Mouse (Mus musculus) lung, postnatal 0 days (tissue): ENCODE measurements around the gene Rab6b. TPM values are rescaled to one million over a fixed set of nuclear protein-coding genes. Genes with fewer than 3 reads are reported as not detected.

Experiments used
- ATAC-seq: fragments of 200-750 bp; cut with Nextera tagmentation; 2 replicates; pipeline ENCODE4 v1.8.0; 2017; ENCODE audit warnings: moderate library complexity
- DNase-seq: peaks from one replicate; pipeline ENCODE4 v3.0.0-alpha.2; 2016; ENCODE audit warnings: low spot score
- H3K27ac ChIP-seq: fragments of 300-500 bp; sonication (generic); 2 replicates; pipeline ENCODE4 v1.5.1; 2014; ENCODE audit warnings: antibody characterized with exemption, mild to moderate bottlenecking, low read length, mixed read lengths
- H3K27me3 ChIP-seq: fragments of 300-500 bp; sonication (generic); replicated peaks from 2 replicates; pipeline ENCODE4 v1.6.1; 2014; ENCODE audit warnings: low read length, mixed read lengths; ENCODE audit not compliant: insufficient read depth
- H3K36me3 ChIP-seq: fragments of 300-500 bp; sonication (generic); 2 replicates; pipeline ENCODE4 v1.6.1; 2014; ENCODE audit warnings: low read length, mixed read lengths; ENCODE audit not compliant: insufficient read depth
- H3K4me1 ChIP-seq: fragments of 300-500 bp; sonication (generic); 2 replicates; pipeline ENCODE4 v1.6.1; 2014; ENCODE audit warnings: antibody characterized with exemption, low read depth, low read length, mixed read lengths; ENCODE audit not compliant: insufficient read depth
- H3K4me2 ChIP-seq: fragments of 300-500 bp; sonication (generic); replicated peaks from 2 replicates; pipeline ENCODE4 v1.6.1; 2014; ENCODE audit warnings: low read depth, mild to moderate bottlenecking, low read length, moderate library complexity, mixed read lengths
- H3K4me3 ChIP-seq: fragments of 300-500 bp; sonication (generic); 2 replicates; pipeline ENCODE4 v1.5.1; 2014; ENCODE audit warnings: low read depth, low read length
- H3K9ac ChIP-seq: fragments of 300-500 bp; sonication (generic); replicated peaks from 2 replicates; pipeline ENCODE4 v1.6.1; 2014; ENCODE audit warnings: low read depth, mild to moderate bottlenecking
- H3K9me3 ChIP-seq: fragments of 300-500 bp; sonication (generic); 2 replicates; pipeline ENCODE4 v1.6.1; 2016; ENCODE audit warnings: low read length, mixed read lengths
- CTCF ChIP-seq: IDR thresholded peaks from 2 replicates; pipeline ENCODE4 v1.5.1; 2016; ENCODE audit warnings: antibody characterized with exemption, mild to moderate bottlenecking
- EP300 ChIP-seq: IDR thresholded peaks from 2 replicates; pipeline ENCODE4 v1.6.1; 2016; ENCODE audit warnings: antibody characterized with exemption, mild to moderate bottlenecking, control low read depth
- WGBS: fragments of 180-500 bp; shearing (Covaris S2); extraction: QIAGEN DNeasy Blood & Tissue Kit; methylation state at CpG from one replicate; pipeline ENCODE4 v1.1.7; 2014; 5-methylcytosine and 5-hydroxymethylcytosine counted together
- polyA plus RNA-seq: library from polyadenylated mRNA; unstranded; fragments of >200 nt; fragmentation: Nextera tagmentation; extraction: Ambion mirVana; gene quantifications from 2 replicates; pipeline ENCODE4 v1.2.1, GENCODE M21; 2015

Rab6b gene
- polyA plus RNA-seq, 1 experiment from 2014 or later, result 6.8 TPM

- peaks cover 21% of the 10 kb centered on the region for H3K4me1 ChIP-seq
- WGBS, result under 1% methylated on average over 35 of the region's 35 CpGs
- H3K4me3 ChIP-seq, result peak overlapping the region; percentile 63
- peak; percentile 25; the same call in 1 of the 2 replicates for ATAC-seq
- peak overlapping the region; percentile 54; the same call in 1 of the 2 replicates for H3K9ac ChIP-seq
- peaks cover 13% of the 10 kb centered on the region; the same call in 1 of the 2 replicates for H3K27me3 ChIP-seq
- no peak for TF ChIP-seq EP300
- TF ChIP-seq CTCF, result no peak
- H3K9me3 ChIP-seq, result no peaks in the 10 kb centered on the region
- H3K36me3 ChIP-seq, result no peaks in the 10 kb centered on the region
- peak overlapping the region; percentile 94 for H3K4me2 ChIP-seq
- no peak overlapping the region for H3K27ac ChIP-seq
- peak; percentile 24 for DNase-seq
Measured at GRCm38 (mm10) chr9:103112471-103113271, 1.1 kb downstream of the Rab6b start.

- no peaks in the 10 kb centered on the region for H3K36me3 ChIP-seq
- no peak overlapping the region for H3K4me3 ChIP-seq
- no peak overlapping the region for H3K9ac ChIP-seq
- H3K9me3 ChIP-seq, result no peaks in the 10 kb centered on the region
- DNase-seq, result no peak
- H3K4me1 ChIP-seq, result peaks cover 21% of the 10 kb centered on the region
- TF ChIP-seq CTCF (no peak), EP300 (no peak)
- no peak for ATAC-seq
- no peak overlapping the region for H3K27ac ChIP-seq
- H3K27me3 ChIP-seq, result peaks cover 13% of the 10 kb centered on the region; the same call in 1 of the 2 replicates
- 56% methylated on average over 9 of the region's 11 CpGs for WGBS
- H3K4me2 ChIP-seq, result no peak overlapping the region
Measured at GRCm38 (mm10) chr9:103113351-103113750, 1.8 kb downstream of the Rab6b start.

- TF ChIP-seq CTCF, result no peak
- WGBS, result 77% methylated on average over 8 of the region's 8 CpGs
Measured at GRCm38 (mm10) chr9:103114326-103114725, 2.7 kb downstream of the Rab6b start.

DNA sequence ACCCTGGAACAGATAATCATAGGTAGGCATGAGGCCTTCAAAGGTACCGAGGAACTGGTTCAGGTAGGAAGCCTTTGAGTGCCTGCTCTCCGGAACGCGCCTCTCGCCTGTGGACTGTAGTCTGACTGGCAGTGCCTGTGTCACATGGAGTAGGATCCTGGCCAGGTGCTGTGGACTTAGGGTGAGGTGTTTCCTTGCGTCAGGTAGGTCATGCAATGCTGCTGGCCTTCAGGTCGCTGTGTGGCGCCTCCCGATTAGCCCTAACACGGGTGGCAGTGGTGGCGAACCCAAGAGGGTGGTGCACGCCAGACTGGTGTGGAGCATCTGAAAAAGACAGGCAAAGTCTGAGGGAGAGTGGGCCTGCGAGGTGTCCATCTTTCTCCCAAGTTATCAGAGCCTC, 3.3 kb downstream of the Rab6b start:
- no peaks in the 10 kb centered on the region for H3K36me3 ChIP-seq
- no peak overlapping the region for H3K4me3 ChIP-seq
- no peak for DNase-seq
- 86% methylated on average over 13 of the region's 13 CpGs for WGBS
- H3K4me1 ChIP-seq, result peaks cover 17% of the 10 kb centered on the region
- no peak overlapping the region for H3K27ac ChIP-seq
- ATAC-seq, result no peak
- H3K27me3 ChIP-seq, result peaks cover 13% of the 10 kb centered on the region; the same call in 1 of the 2 replicates
- H3K9me3 ChIP-seq, result no peaks in the 10 kb centered on the region
- TF ChIP-seq CTCF, result no peak
- no peak for TF ChIP-seq EP300
- H3K4me2 ChIP-seq, result no peak overlapping the region
- no peak overlapping the region for H3K9ac ChIP-seq

More at GRCm38 (mm10) chr9:103114326-103114725, 2.7 kb downstream of the Rab6b start:
- H3K9me3 ChIP-seq, result no peaks in the 10 kb centered on the region
- H3K27me3 ChIP-seq, result peaks cover 13% of the 10 kb centered on the region; the same call in 1 of the 2 replicates
- H3K4me3 ChIP-seq, result no peak overlapping the region
- no peak overlapping the region for H3K27ac ChIP-seq
- DNase-seq (no peak), ATAC-seq (no peak)
- no peaks in the 10 kb centered on the region for H3K36me3 ChIP-seq
- no peak overlapping the region for H3K9ac ChIP-seq
- H3K4me1 ChIP-seq, result peaks cover 21% of the 10 kb centered on the region
- H3K4me2 ChIP-seq, result no peak overlapping the region

GRCm38 (mm10) chr9:103116941-103117340, 5.4 kb downstream of the Rab6b start:
- H3K27ac ChIP-seq, result no peak overlapping the region
- no peak overlapping the region for H3K4me2 ChIP-seq
- H3K36me3 ChIP-seq, result no peaks in the 10 kb centered on the region
- DNase-seq (no peak), ATAC-seq (no peak)
- no peak overlapping the region for H3K9ac ChIP-seq
- H3K9me3 ChIP-seq, result no peaks in the 10 kb centered on the region
- no peak overlapping the region for H3K4me3 ChIP-seq
- peaks cover 13% of the 10 kb centered on the region; the same call in 1 of the 2 replicates for H3K27me3 ChIP-seq
- TF ChIP-seq CTCF, result no peak
- TF ChIP-seq EP300, result no peak
- WGBS, result 73% methylated on average over 4 of the region's 4 CpGs
- H3K4me1 ChIP-seq, result peaks cover 4% of the 10 kb centered on the region; the same call in 1 of the 2 replicates

DNA sequence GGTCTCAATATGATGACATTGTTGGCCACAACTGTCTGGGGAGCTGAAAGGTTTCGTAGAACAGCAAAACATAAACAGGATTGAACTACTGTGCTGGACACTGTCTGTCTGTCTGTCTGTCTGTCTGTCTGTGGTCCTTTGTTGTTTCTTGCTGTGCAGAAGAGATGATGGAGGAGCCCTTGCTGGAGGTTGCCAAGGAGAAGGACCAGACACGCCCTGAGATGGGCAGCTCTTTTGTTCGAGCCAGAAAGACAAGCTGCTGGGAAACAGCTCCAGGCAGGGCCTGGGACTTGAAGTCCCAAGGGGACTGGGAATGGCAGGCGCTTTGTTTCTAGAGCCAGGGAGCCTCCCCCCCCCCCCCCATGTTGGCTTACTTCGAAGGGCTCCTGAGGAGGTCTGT, 5.9 kb downstream of the Rab6b start:
- Histone ChIP-seq H3K4me3 (no peak overlapping the region), H3K27me3 (peaks cover 8% of the 10 kb centered on the region; the same call in 1 of the 2 replicates), H3K9ac (no peak overlapping the region), H3K4me2 (no peak overlapping the region), H3K27ac (no peak overlapping the region), H3K9me3 (no peaks in the 10 kb centered on the region), H3K4me1 (peaks cover 2% of the 10 kb centered on the region; the same call in 1 of the 2 replicates), H3K36me3 (no peaks in the 10 kb centered on the region)
- no peak for ATAC-seq
- WGBS, result 79% methylated on average over 5 of the region's 5 CpGs
- DNase-seq, result no peak
- TF ChIP-seq EP300 (no peak), CTCF (no peak)
